Mouse (Mus musculus): Measurements from ENCODE around the gene Dapk1. TPM values are rescaled to one million over a fixed set of nuclear protein-coding genes. Genes with fewer than 3 reads are reported as not detected.

The Dapk1 gene
- polyA plus RNA-seq, 1 experiment from 2014 or later, result 8.8 TPM

DNA sequence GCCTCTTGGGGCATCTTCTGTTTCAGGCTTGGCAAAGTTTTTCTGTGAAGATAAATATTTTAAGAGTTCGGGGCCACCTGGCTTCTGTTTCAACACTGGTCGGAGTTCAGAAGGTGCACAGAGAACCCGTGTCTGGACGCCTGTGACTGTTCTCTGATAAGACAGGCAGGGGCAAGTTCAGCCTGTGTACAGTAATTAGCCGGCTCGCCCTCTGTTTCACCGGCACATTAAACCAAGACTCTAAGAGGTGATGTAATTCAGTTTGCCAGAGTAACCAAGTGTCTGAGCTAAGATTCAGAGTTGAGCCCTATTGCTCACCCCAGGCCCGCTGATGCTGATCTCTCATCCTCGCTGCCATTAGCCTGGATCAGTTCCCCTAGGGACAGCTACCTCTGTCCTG, 16.5 kb downstream of the Dapk1 start:
- Histone ChIP-seq H3K9ac (no peak overlapping the region), H3K9me3 (replicated peaks) (no peaks in the 10 kb centered on the region), H3K4me1 (peaks cover 55% of the 10 kb centered on the region), H3K4me3 (no peak overlapping the region), H3K4me2 (peak overlapping the region; percentile 33), H3K27me3 (replicated peaks) (no peaks in the 10 kb centered on the region), H3K36me3 (no peaks in the 10 kb centered on the region), H3K27ac (no peak overlapping the region)
- peak; percentile 64 for ATAC-seq
- 20% methylated on average over 9 of the region's 9 CpGs for WGBS (ENCODE audit: insufficient replicate concordance)

DNA sequence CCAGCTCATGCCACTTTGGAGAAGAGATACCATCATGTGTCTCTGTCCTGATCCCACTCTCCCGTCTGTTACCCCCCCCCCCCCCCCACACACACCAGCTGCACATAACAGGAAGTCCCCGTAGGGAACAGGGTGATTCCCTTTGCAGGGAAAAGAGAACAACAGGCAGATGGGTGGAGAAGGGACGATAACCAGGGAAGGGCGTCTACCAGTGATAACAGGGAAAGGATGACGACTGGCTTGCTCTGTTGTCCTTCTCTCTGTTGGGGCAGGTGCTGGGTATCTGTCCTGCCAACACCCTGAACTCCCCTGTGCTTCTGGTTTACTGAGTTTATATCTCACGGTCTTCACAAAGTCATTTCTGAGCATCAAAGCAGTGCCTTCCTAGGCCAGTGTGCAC, 18.0 kb downstream of the Dapk1 start:
- Histone ChIP-seq H3K27me3 (replicated peaks) (no peaks in the 10 kb centered on the region), H3K4me3 (no peak overlapping the region), H3K4me1 (peaks cover 48% of the 10 kb centered on the region), H3K9me3 (replicated peaks) (no peaks in the 10 kb centered on the region), H3K27ac (peak overlapping the region; percentile 48; the same call in 1 of the 2 replicates), H3K4me2 (peak overlapping the region; percentile 44), H3K9ac (no peak overlapping the region), H3K36me3 (no peaks in the 10 kb centered on the region)
- peak; percentile 85 for ATAC-seq
- 12% methylated on average over 6 of the region's 6 CpGs for WGBS (ENCODE audit: insufficient replicate concordance)

DNA sequence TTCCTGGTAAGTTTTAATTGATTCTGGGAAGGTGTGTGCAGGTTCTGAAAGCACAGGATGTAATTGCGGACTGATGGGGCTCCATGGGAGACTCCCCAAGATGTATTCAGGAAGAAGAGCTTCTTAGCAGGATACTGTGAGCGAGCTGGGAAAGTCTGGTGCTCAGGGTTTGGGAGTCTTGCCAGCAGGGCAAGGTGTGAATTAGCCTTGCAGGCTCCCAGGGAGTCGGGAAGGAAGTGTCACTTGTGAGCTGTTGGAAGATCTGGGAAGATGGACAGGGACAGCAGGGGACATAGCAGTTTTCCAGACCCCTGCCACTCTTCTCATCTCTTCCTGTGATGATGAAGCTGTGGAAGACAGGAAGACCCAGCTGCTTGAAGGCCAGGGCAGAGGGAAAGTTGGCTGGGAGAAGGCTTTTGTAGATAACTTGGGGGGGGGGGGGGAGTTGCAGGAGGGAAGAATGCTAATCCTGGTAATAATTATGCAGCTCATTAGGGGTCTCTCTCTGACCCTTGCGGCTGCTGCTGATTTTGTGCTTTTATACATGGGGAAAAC, 19.7 kb downstream of the Dapk1 start:
- no peak overlapping the region for H3K4me3 ChIP-seq
- no peak overlapping the region for H3K9ac ChIP-seq
- no peak overlapping the region for H3K27ac ChIP-seq
- H3K4me1 ChIP-seq, result peaks cover 44% of the 10 kb centered on the region
- no peaks in the 10 kb centered on the region for H3K27me3 ChIP-seq (replicated peaks)
- H3K4me2 ChIP-seq, result no peak overlapping the region
- WGBS (ENCODE audit: insufficient replicate concordance), result 70% methylated on average over 4 of the region's 4 CpGs
- H3K9me3 ChIP-seq (replicated peaks), result no peaks in the 10 kb centered on the region
- no peaks in the 10 kb centered on the region for H3K36me3 ChIP-seq
- no peak for ATAC-seq

DNA sequence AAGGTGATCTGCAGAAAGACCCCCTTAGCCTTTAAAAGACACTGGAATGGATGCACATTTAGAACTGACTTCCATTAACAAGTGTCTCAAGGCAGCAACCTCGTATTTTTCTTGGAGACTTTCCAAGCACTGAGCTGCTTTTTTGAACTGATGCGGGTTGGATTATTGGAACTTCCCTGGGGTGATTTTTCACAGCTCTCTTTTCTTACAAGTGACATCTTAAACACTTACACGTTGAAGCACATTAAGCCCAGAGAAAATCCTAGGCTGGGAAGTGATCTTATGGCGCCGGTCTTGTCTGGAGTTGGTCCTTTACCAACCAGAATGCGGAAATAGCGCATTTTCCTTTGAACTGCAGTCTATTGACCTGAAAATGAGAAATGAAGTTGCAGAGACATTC, 23.8 kb downstream of the Dapk1 start:
- H3K4me3 ChIP-seq, result no peak overlapping the region
- no peak overlapping the region for H3K9ac ChIP-seq
- ATAC-seq, result no peak
- peaks cover 27% of the 10 kb centered on the region for H3K4me1 ChIP-seq
- H3K36me3 ChIP-seq, result no peaks in the 10 kb centered on the region
- no peak overlapping the region for H3K27ac ChIP-seq
- no peaks in the 10 kb centered on the region for H3K9me3 ChIP-seq (replicated peaks)
- no peaks in the 10 kb centered on the region for H3K27me3 ChIP-seq (replicated peaks)
- H3K4me2 ChIP-seq, result no peak overlapping the region
- 76% methylated on average over 7 of the region's 7 CpGs for whole genome bisulfite sequencing (ENCODE audit: insufficient replicate concordance)

DNA sequence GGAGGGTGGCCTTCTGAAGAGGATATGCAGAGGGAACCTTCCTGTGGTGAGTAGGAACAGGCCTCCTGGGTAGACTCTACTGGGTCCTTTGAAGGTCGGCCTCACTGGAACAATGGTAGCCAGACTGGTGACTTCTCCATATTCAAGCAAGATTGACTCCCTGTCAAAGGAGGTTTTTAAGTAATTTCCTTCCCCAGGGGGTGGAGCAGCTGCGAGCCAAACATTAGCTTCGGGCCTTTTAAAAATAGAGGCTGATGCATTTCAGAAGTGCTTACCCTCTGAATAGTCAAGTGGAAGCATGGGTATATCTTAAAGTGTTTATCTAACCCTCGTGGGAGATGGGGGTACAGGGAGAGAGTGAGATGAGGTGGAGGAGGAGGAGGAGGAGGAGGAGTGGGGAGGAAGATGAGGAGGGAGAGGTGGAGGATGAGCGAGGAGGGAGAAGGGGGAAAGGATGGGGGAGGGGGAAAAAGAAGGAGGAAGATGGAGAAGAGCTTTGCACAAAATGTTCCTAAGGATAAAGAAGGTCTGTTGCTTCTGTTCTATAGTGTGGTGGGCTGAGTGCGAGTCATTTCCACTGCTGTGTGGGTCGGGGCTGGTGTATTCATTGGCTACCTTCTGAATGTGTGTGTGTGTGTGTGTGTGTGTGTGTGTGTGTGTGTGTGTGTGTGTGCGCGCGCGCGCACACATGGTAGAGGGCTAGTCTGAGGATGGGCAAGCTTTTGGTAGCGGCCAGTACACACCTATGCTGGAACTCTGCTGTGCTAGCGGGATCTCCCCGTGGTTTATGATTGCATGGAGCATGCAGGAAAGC, 26.3 kb downstream of the Dapk1 start:
- H3K4me2 ChIP-seq, result no peak overlapping the region
- no peaks in the 10 kb centered on the region for H3K9me3 ChIP-seq (replicated peaks)
- H3K4me1 ChIP-seq, result peaks cover 15% of the 10 kb centered on the region; the same call in 1 of the 2 replicates
- H3K36me3 ChIP-seq, result no peaks in the 10 kb centered on the region
- H3K27ac ChIP-seq, result no peak overlapping the region
- WGBS (ENCODE audit: insufficient replicate concordance), result 61% methylated on average over 15 of the region's 15 CpGs
- no peak overlapping the region for H3K4me3 ChIP-seq
- no peaks in the 10 kb centered on the region for H3K27me3 ChIP-seq (replicated peaks)
- no peak overlapping the region for H3K9ac ChIP-seq
- peak; percentile 27; the same call in 1 of the 2 replicates for ATAC-seq

DNA sequence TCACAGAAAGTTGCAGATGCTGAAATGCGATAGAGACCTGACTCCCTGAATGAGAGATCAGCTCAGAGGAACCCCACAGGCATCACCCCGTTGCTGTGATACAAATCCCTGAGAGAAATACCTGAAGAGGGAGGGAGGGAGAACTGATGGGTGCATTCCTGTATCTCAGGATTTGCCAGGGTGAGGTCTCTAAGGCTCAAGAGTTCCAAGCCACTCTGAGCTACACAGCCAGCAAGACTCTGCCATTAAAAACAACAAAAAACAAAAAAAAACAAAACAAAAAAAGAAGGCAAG, 26.9 kb downstream of the Dapk1 start:
- H3K9me3 ChIP-seq (replicated peaks), result no peaks in the 10 kb centered on the region

DNA sequence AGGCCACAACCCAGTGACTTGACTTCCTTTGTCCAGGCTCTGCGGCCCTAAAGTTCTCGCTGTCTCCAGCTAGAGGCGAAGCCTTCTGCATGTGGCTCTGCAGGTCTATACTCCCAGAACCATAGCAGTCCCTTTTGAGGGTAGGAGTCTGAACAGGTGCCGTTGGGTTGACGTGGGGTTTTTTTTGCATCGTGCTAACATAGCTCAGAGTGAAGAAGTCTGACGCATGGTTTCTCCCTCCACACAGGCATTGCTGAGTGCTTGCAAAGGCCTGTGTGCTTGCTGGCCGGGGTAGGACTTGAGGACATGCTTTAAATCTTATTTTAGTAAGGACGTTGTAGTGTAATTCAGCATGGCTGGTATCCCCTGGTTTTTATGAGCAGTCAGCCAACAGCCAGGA, 27.7 kb downstream of the Dapk1 start:
- H3K27ac ChIP-seq, result no peak overlapping the region
- peaks cover 19% of the 10 kb centered on the region; the same call in 1 of the 2 replicates for H3K4me1 ChIP-seq
- no peak overlapping the region for H3K4me2 ChIP-seq
- no peak overlapping the region for H3K4me3 ChIP-seq
- WGBS (ENCODE audit: insufficient replicate concordance), result 84% methylated on average over 9 of the region's 9 CpGs
- no peaks in the 10 kb centered on the region for H3K9me3 ChIP-seq (replicated peaks)
- H3K36me3 ChIP-seq, result no peaks in the 10 kb centered on the region
- no peak for ATAC-seq
- no peak overlapping the region for H3K9ac ChIP-seq
- H3K27me3 ChIP-seq (replicated peaks), result no peaks in the 10 kb centered on the region

More for the DNA sequence above, 26.9 kb downstream of the Dapk1 start:
- no peaks in the 10 kb centered on the region for H3K36me3 ChIP-seq
- H3K9ac ChIP-seq, result no peak overlapping the region
- H3K4me2 ChIP-seq, result no peak overlapping the region
- no peaks in the 10 kb centered on the region for H3K27me3 ChIP-seq (replicated peaks)
- H3K4me1 ChIP-seq, result peaks cover 15% of the 10 kb centered on the region; the same call in 1 of the 2 replicates
- 32% methylated on average over 2 of the region's 2 CpGs for WGBS (ENCODE audit: insufficient replicate concordance)
- ATAC-seq, result no peak
- H3K4me3 ChIP-seq, result no peak overlapping the region
- no peak overlapping the region for H3K27ac ChIP-seq

DNA sequence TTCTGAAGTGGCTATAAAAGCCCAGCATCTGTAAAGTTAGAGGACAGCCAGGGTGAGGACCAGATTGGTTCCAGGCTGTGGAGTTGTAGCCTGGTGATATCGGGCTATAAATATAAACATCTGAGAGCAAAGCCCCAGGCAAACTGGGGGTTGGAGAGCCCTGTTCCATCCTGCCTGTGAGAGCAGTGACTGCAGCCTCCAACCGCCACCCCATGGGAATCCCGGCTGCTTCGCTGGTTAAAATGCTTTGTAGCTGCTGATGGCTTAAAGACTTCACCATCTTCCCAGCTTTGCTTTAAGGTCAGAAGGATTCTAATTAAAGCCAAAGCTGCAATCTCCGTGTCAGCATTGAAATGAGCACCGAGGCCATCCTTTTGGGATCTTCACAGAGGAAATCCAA, 32.2 kb downstream of the Dapk1 start:
- H3K4me3 ChIP-seq, result no peak overlapping the region
- H3K27me3 ChIP-seq (replicated peaks), result no peaks in the 10 kb centered on the region
- H3K9me3 ChIP-seq (replicated peaks), result no peaks in the 10 kb centered on the region
- H3K36me3 ChIP-seq, result no peaks in the 10 kb centered on the region
- 0 out of 2 replicates have a peak, but pooled peaks cover 4% of the 10 kb centered on the region for H3K4me1 ChIP-seq
- no peak overlapping the region for H3K27ac ChIP-seq
- H3K9ac ChIP-seq, result no peak overlapping the region
- H3K4me2 ChIP-seq, result no peak overlapping the region
- WGBS (ENCODE audit: insufficient replicate concordance), result 70% methylated on average over 6 of the region's 6 CpGs
- ATAC-seq, result no peak

DNA sequence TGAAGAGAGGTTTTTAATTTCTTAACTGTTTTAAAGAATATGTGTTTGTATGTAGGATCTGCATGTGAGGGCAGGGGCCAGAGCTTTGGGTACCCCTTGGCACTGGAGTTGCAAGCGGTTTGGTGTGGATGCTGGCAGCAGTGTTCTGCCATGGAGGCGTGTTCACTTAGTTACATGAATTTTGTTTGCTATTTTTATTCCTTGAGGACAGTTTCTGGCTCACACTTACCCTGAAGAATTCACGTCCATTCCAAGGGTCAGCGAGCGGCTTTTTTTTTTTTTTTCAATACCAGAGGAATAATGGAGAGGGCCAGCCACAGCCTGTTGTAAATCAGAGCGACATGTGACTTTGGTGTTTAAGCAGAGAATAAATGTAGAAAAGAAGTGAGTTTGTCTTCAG, 33.9 kb downstream of the Dapk1 start:
- ATAC-seq, result no peak
- Histone ChIP-seq H3K4me1 (peaks cover 11% of the 10 kb centered on the region), H3K27me3 (replicated peaks) (no peaks in the 10 kb centered on the region), H3K27ac (no peak overlapping the region), H3K9me3 (replicated peaks) (no peaks in the 10 kb centered on the region), H3K4me3 (no peak overlapping the region), H3K4me2 (no peak overlapping the region), H3K36me3 (no peaks in the 10 kb centered on the region), H3K9ac (no peak overlapping the region)
- 79% methylated on average over 6 of the region's 6 CpGs for WGBS (ENCODE audit: insufficient replicate concordance)

DNA sequence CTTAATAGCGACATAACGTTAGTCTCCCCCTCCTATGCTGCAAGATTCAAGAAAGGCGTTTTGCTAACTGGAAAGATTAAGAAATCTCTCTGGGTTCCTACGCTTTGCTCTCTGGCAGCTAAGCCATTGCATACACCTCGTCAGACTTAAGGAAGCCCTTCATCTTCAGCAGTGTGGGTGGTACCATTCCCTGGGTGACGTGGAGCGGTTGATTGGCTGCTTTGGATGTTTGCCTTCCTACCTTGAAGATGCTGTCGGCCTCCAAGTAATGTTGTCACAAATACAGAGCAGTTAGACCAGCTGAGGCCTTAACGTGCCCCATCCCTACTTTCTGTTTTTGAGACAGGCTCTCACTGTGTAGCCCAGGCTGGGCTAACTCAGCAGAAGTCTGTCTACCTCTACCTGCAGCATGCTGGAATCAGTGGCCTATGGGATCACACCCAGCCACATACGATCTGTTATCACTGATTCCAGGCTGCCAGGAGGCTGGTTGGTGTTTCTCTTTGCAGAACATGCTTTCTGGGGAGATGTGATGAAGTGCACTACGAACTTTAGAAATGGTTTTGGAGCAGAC, 37.8 kb downstream of the Dapk1 start:
- peaks cover 14% of the 10 kb centered on the region for H3K4me1 ChIP-seq
- no peaks in the 10 kb centered on the region for H3K9me3 ChIP-seq (replicated peaks)
- no peak overlapping the region for H3K9ac ChIP-seq
- no peak overlapping the region for H3K27ac ChIP-seq
- H3K4me2 ChIP-seq, result no peak overlapping the region
- no peaks in the 10 kb centered on the region for H3K27me3 ChIP-seq (replicated peaks)
- WGBS (ENCODE audit: insufficient replicate concordance), result 64% methylated on average over 11 of the region's 11 CpGs
- no peak overlapping the region for H3K4me3 ChIP-seq
- ATAC-seq, result no peak
- H3K36me3 ChIP-seq, result no peaks in the 10 kb centered on the region

DNA sequence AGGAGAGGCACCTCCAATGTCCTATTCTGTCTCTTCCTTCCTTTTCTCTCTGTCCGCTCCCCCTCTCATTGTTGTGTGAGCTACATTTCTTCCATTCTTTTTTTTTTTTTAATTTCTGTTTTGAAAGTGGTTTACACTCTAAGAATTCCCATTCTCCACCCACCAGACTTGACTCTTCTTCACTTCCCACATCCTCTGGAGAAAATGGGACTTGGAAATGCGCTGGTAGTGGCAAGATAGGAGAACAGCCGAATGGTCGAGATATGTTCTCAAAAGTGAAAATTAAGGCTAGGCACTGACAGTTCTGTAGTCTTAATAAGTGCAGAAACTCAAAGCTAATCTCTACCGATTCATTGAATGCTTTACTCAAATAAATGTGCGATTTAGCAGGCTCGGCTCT, 38.7 kb downstream of the Dapk1 start:
- Histone ChIP-seq H3K4me1 (peaks cover 16% of the 10 kb centered on the region), H3K36me3 (no peaks in the 10 kb centered on the region), H3K9ac (no peak overlapping the region), H3K4me2 (no peak overlapping the region), H3K27ac (no peak overlapping the region), H3K9me3 (replicated peaks) (no peaks in the 10 kb centered on the region), H3K27me3 (replicated peaks) (no peaks in the 10 kb centered on the region), H3K4me3 (no peak overlapping the region)
- no peak for ATAC-seq
- 78% methylated on average over 7 of the region's 7 CpGs for WGBS (ENCODE audit: insufficient replicate concordance)

DNA sequence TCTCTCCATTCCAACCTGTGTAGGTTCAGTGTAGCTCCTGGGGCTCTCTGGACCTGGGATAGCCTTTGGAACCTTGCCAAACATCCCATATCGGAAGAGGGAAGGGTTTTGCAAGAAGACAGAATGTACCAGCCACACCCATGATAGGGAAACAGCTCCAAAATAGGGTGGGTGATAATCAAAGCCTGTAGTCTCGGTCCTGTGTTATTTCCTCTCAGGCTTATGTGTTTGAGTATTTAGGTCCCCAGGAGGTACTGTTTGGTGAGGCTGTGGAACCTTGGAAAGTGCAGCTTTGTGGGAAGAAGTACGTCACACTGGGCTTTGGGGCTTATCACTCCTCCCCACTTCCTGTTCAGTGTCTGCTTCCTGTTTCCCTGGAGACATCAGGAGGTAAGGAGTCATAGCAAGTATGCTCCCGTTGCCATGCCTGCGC, 42.7 kb downstream of the Dapk1 start:
- Histone ChIP-seq H3K4me1 (peaks cover 16% of the 10 kb centered on the region), H3K27me3 (replicated peaks) (no peaks in the 10 kb centered on the region), H3K4me2 (no peak overlapping the region), H3K9me3 (replicated peaks) (no peaks in the 10 kb centered on the region), H3K36me3 (no peaks in the 10 kb centered on the region), H3K9ac (no peak overlapping the region), H3K27ac (no peak overlapping the region), H3K4me3 (no peak overlapping the region)
- 15% methylated on average over 5 of the region's 5 CpGs for WGBS (ENCODE audit: insufficient replicate concordance)
- ATAC-seq, result 0 out of 2 replicates have a peak, but pooled peaks have one; percentile 13
